Mouse (Mus musculus) kidney, adult 11 months (tissue): ENCODE data around the gene Bcl10.
"Not testable (repeated sequence)": the region's sequence is repeated elsewhere in the genome, so short reads cannot be mapped to it uniquely, and the experiment has no call there.

Source experiments
- DNase-seq: peaks from one replicate; pipeline ENCODE4 v3.0.0; 2022

The Bcl10 gene

GRCm38 (mm10) chr3:145922019-145922854, at the start of gene Bcl10:
TSS of gene Bcl10 (plus strand) at chr3:145922804.
- DNase-seq, result no peak

DNA sequence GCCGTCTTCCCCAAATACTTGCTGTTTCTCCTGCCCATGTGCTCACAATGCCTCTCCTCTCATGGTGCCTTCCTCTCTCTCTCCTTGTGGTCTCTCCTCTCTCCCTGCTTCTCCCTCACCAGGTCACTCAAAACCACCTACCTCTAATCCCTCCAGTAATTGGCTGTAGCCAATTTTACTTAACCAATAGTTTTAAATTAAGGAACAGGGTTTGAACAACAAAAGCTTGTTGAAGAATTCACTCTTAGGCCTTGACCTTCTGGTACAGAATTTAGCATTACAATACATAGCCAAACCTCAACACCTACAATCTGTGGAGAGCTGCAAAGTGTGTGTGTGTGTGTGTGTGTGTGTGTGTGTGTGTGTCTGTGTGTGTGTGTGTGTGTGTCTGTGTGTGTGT, 49.3 kb upstream of the Bcl10 start:
- no peak for DNase-seq

GRCm38 (mm10) chr3:145874126-145874525, 48.5 kb upstream of the Bcl10 start:
- no peak for DNase-seq

DNA sequence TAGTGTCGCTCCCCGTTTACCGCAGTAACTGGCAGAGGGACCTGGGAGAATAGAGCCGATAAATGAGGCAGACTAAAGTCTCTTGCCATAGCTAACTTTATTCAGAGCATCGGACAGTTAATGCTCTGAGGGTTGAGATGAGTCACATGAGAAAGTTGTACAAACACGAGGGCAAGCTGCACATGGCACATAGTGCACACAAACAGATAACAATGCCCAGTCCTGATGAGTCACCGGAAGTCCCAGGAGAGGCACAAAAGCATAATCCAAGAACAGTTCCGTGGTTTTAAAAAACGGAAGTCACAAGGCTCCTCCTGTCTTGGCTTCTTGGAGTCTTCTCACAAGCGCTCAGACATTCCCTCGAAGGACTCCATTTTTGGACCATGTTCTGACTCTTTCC, 46.5 kb upstream of the Bcl10 start:
- no peak for DNase-seq

- DNase-seq, result not testable (repeated sequence)
Observed at GRCm38 (mm10) chr3:145878867-145879266, 43.7 kb upstream of the Bcl10 start.

DNA sequence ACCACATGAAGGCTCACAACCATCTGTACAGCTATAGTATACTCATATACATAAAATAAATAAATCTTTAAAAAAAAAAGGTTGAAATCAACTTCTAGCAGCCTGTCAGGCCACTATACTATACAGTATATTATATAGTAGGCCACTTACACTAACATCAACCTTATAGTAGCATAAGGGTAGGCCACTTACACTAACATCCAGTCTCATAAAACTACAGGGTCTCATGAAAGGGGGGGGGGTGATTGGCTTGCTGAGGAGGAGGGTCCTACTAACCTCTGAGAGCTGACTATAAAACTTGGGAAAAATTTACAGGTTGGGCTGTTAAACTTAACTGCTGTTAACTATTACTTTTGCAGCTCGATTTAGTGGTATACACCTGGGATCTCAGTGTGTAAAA, 42.3 kb upstream of the Bcl10 start:
- DNase-seq, result no peak

- DNase-seq, result no peak
Observed at GRCm38 (mm10) chr3:145882076-145882874, 40.3 kb upstream of the Bcl10 start.

DNA sequence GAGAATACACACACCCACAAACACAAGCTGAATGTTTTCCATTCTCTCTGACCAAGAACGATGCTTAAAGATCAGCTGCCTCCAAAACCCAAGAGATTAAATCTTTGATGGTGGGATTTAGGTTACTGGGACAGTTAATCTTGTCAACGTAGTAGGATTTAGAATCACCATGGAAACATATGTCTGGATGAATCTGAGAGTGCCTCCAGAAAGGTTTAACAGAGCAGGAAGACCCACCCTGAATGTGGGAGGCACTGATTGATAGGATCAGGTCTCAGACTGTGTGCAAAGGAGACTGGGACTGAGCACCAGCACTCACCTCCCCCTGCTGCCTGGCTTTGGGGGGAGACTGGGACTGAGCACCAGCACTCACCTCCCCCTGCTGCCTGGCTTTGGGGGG, 39.4 kb upstream of the Bcl10 start:
- DNase-seq, result no peak

GRCm38 (mm10) chr3:145885376-145885775, 37.2 kb upstream of the Bcl10 start:
- peak; percentile 14 for DNase-seq

- DNase-seq, result peak; percentile 70
Observed at GRCm38 (mm10) chr3:145885851-145886464, 36.6 kb upstream of the Bcl10 start.

- no peak for DNase-seq
Observed at GRCm38 (mm10) chr3:145887430-145887971, 35.1 kb upstream of the Bcl10 start.

- no peak for DNase-seq
Observed at GRCm38 (mm10) chr3:145890346-145891132, 32.1 kb upstream of the Bcl10 start.

GRCm38 (mm10) chr3:145892451-145892850, 30.2 kb upstream of the Bcl10 start:
- DNase-seq, result no peak

DNA sequence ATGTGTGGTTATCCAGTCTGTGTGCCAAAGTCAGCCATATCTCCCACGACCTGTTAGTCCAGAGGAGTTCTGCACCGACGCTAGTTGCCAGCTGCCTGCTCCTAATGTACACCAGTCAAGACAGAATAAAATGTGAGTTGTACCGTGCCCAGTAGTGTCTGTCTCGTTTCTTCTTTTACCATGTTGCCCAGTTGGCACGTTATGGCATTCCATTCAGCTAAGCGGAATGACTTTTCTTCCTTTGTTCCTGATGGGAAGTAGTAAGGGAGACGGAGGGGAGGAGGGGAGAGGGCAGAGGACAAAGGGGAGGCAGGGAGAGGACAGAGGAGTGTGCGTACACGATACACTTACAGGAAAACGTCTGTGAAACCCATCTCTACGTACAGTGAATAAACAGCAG, 28.5 kb upstream of the Bcl10 start:
- DNase-seq, result no peak

GRCm38 (mm10) chr3:145897749-145898148, 24.9 kb upstream of the Bcl10 start:
- DNase-seq, result no peak

DNA sequence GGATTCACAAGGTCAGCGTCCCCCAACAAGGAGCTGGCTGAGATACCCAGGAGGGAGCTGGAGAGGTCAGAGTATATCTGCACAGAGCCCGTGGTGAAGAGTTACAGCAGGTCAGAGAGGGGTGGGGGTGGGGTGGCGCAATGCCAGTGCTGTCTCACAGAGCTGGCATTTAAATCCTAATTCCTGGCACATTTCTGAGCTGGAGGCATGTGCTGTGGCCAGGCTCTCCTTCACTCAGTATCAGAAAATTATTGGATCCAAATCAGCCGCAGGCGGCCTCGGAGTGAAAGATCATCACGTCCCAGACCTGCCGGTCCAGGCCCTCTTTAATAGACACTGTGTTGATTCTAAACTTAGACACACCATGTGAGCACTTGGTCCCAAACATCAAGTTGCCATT, 22.8 kb upstream of the Bcl10 start:
- no peak for DNase-seq

GRCm38 (mm10) chr3:145903530-145903929, 19.1 kb upstream of the Bcl10 start:
- DNase-seq, result no peak

DNA sequence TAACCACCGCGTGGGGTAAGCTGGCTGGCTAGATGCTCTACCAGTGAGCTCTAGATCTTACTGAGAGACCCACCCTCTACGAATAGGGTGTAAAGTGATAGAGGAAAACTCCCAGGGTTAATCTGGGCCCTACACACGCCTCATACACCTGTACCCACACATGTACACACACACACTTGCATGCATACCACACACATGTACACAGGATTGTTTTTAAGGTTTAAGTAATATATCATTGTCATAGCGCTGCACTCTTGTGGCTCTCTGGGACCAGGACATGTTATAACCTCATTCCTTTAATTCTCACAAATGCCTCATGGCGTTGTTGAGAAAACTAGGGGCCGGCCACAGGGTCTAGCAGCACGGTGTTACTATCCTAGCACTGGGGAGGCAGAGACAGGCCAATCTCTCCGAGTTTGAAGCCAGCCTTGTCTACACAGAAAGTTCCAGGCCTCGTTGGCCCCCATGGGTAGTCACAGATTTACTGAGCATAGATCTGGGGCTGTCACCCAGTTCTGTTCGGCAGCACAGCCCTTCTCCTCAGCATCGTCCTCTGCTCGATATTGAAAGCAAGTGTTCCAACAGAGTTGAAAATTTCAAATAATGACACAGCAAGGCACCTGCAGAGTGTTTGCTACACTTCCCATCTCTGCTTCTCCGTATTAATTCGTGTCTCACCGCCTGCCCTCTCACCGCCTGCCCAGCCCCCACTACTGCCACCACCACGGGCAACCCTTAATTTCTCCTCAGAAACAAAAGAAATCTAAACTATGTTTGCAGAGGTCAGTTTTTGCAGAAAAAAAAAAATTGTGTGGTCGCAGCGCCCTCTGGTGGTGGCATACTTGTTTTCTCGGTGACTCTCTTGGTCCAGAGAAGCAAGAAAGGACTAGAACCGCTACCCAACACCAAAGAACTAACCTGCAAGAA, 17.5 kb upstream of the Bcl10 start:
- DNase-seq, result peak; percentile 23

GRCm38 (mm10) chr3:145906582-145906981, 16.0 kb upstream of the Bcl10 start:
- no peak for DNase-seq

- no peak for DNase-seq
Observed at GRCm38 (mm10) chr3:145912512-145912911, 10.1 kb upstream of the Bcl10 start.

- DNase-seq, result no peak
Observed at GRCm38 (mm10) chr3:145913263-145913662, 9.3 kb upstream of the Bcl10 start.
